Mouse (Mus musculus): ENCODE results near the gene Ccdc28b.

DNA sequence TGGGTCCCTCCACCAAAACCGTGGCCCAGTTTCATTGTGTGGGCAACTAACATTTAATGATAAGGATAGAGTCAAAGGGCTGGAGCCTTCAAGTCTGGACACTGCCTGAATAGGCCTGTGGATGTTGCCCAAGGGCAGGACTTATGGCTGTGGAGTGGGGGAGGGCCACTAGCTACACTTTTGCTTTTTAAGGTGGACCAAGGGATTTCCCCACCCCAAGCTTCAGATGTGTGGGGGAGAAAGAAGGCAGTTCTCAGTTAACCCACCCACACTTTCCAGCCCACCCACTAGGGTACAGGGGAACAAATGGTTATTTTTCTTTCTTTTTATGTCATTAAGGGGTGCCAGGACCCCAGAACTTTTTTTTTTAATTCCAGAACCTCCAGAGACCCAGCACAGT is 39.4 kb downstream of the Ccdc28b start:
- no peak for TF ChIP-seq CTCF (IDR thresholded peaks at IDR 0.05 in 2 of 3, conservative IDR thresholded peaks at IDR 0.05 in 1 of 3; ENCODE audit: control insufficient read depth in 1 of 3, insufficient read depth in 1 of 3, low read depth in 2 of 3, low read length in 3 of 3, poor library complexity in 1 of 3, severe bottlenecking in 1 of 3)
- no peak for TF ChIP-seq POLR2A (IDR thresholded peaks at IDR 0.05; ENCODE audit: control insufficient read depth in 1 of 2, insufficient read depth in 1 of 2, low read depth in 1 of 2, low read length in 2 of 2, poor library complexity in 1 of 2)
- no peak for TF ChIP-seq NRF1 (IDR thresholded peaks at IDR 0.05; ENCODE audit: insufficient read depth, low read depth, low read length, poor library complexity, severe bottlenecking)
- no peak for TF ChIP-seq GATA1 (IDR thresholded peaks at IDR 0.05; ENCODE audit: low read depth, low read length)
- no peak for TF ChIP-seq EP300 (IDR thresholded peaks at IDR 0.05; ENCODE audit: low read depth in 1 of 2, low read length in 2 of 2)
- no peak for TF ChIP-seq TBP (IDR thresholded peaks at IDR 0.05; ENCODE audit: low read depth, low read length)
- no peak for TF ChIP-seq TAL1 (IDR thresholded peaks at IDR 0.05; ENCODE audit: low read length)
- no peak for TF ChIP-seq CHD1 (IDR thresholded peaks at IDR 0.05; ENCODE audit: low read depth, low read length)
- no peak for TF ChIP-seq UBTF (IDR thresholded peaks at IDR 0.05; ENCODE audit: borderline replicate concordance, insufficient read depth, low read depth, low read length)
- TF ChIP-seq SIN3A (IDR thresholded peaks at IDR 0.05; ENCODE audit: low read length) = no peak
- no peak for TF ChIP-seq POLR2AphosphoS2 (IDR thresholded peaks at IDR 0.05; ENCODE audit: low read length)
- TF ChIP-seq MYB (IDR thresholded peaks at IDR 0.05; ENCODE audit: low read depth, low read length) = no peak
- no peak for TF ChIP-seq USF1 (IDR thresholded peaks at IDR 0.05; ENCODE audit: low read depth, low read length)

Data from MEL (cell line).